Mouse (Mus musculus): ENCODE measurements around the gene Ccdc136.

DNA sequence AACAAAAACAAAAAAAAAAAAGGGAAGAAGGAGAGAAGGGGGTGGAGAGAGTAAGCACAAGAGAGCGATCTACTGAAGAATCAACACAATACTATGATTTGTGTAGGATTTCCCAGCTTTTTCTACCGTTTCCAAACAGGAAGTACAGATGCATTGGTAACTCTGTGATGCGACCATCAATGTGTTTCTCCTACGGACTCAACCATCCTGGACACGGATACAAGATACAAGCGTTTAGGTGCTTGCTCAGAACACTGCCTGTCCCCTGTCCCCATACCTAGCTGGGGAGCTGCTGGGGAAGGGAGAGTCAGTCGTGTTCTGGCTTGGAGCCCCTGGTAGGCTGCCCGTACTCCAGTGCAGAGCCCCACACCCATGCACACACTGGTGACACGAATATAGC lies 6.7 kb upstream of the Ccdc136 start:
- no peak for TF ChIP-seq CTCF (IDR thresholded peaks at IDR 0.05; ENCODE audit: borderline replicate concordance, extremely low read depth, insufficient read depth, insufficient read length)
- TF ChIP-seq POLR2A (IDR thresholded peaks at IDR 0.05; ENCODE audit: borderline replicate concordance, extremely low read depth, insufficient read depth, insufficient read length, poor library complexity, severe bottlenecking) = no peak

Measured in brain, embryonic 14.5 days (tissue).